Mouse (Mus musculus) cerebellum, postnatal 4 days (tissue): Measurements from ENCODE around the gene Gm45021.

Source experiments
- DNase-seq, 2 experiments: peaks; one replicate each; pipeline ENCODE4 v3.0.0; 2022; ENCODE audit warnings: low spot score in 2 of 2, mixed read lengths in 1 of 2

Gene Gm45021

GRCm38 (mm10) chr6:48647611-48648010 is 58.2 kb downstream of the Gm45021 start:
- no peak for DNase-seq

- DNase-seq, result no peak
These were observed 59.4 kb downstream of the Gm45021 start for GRCm38 (mm10) chr6:48648779-48649178.

- no peak for DNase-seq
These were observed 60.6 kb downstream of the Gm45021 start for GRCm38 (mm10) chr6:48650041-48650440.

- DNase-seq, result no peak
These were observed 69.3 kb downstream of the Gm45021 start for GRCm38 (mm10) chr6:48658721-48659120.
